Mouse (Mus musculus) liver, embryonic 16.5 days (tissue): Measurements from ENCODE around the gene Tbc1d22a. TPM values are rescaled to one million over a fixed set of nuclear protein-coding genes. Genes with fewer than 3 reads are reported as not detected.
"Not testable (repeated sequence)": the region's sequence is repeated elsewhere in the genome, so short reads cannot be mapped to it uniquely, and the experiment has no call there.

ENCODE experiments used
- ATAC-seq: fragments of 200-750 bp; cut with Nextera tagmentation; 2 replicates; pipeline ENCODE4 v1.8.0; 2017; ENCODE audit warnings: low read depth, mild to moderate bottlenecking, moderate number of reproducible peaks, moderate library complexity
- H3K27ac ChIP-seq: fragments of 300-500 bp; sonication (generic); 2 replicates; pipeline ENCODE4 v1.5.1; 2014; ENCODE audit warnings: mild to moderate bottlenecking, low read length
- H3K27me3 ChIP-seq: fragments of 300-500 bp; sonication (generic); 2 replicates; pipeline ENCODE4 v1.6.1; 2014; ENCODE audit warnings: low read depth, low read length, mixed read lengths; ENCODE audit not compliant: control insufficient read depth, insufficient read depth
- H3K36me3 ChIP-seq: fragments of 300-500 bp; sonication (generic); 2 replicates; pipeline ENCODE4 v1.6.1; 2014; ENCODE audit warnings: mild to moderate bottlenecking; ENCODE audit not compliant: control insufficient read depth, insufficient read depth
- H3K4me1 ChIP-seq: fragments of 300-500 bp; sonication (generic); 2 replicates; pipeline ENCODE4 v1.6.1; 2014; ENCODE audit warnings: low read depth, low read length, mixed read lengths; ENCODE audit not compliant: control insufficient read depth
- H3K4me2 ChIP-seq: fragments of 300-500 bp; sonication (generic); 2 replicates; pipeline ENCODE4 v1.6.1; 2014; ENCODE audit warnings: low read depth, low read length, mixed read lengths
- H3K4me3 ChIP-seq: fragments of 300-500 bp; sonication (generic); 2 replicates; pipeline ENCODE4 v1.5.1; 2014; ENCODE audit warnings: low read depth, mild to moderate bottlenecking, low read length
- H3K9ac ChIP-seq: fragments of 300-500 bp; sonication (generic); 2 replicates; pipeline ENCODE4 v1.6.1; 2014; ENCODE audit warnings: low read depth, low read length
- H3K9me3 ChIP-seq: fragments of 300-500 bp; sonication (generic); replicated peaks from 2 replicates; pipeline ENCODE4 v1.6.1; 2016; ENCODE audit warnings: low read length; ENCODE audit not compliant: control insufficient read depth
- WGBS: fragments of 180-500 bp; shearing (Covaris S2); extraction: QIAGEN DNeasy Blood & Tissue Kit; methylation state at CpG from one replicate; pipeline ENCODE4 v1.1.7; 2014; ENCODE audit not compliant: insufficient replicate concordance; 5-methylcytosine and 5-hydroxymethylcytosine counted together
- polyA plus RNA-seq: library from polyadenylated mRNA; unstranded; fragments of >200 nt; fragmentation: Nextera tagmentation; extraction: Ambion mirVana; gene quantifications from 2 replicates; pipeline ENCODE4 v1.2.1, GENCODE M21; 2015

Tbc1d22a gene
- polyA plus RNA-seq, 1 experiment from 2014 or later, result 8.1 TPM

DNA sequence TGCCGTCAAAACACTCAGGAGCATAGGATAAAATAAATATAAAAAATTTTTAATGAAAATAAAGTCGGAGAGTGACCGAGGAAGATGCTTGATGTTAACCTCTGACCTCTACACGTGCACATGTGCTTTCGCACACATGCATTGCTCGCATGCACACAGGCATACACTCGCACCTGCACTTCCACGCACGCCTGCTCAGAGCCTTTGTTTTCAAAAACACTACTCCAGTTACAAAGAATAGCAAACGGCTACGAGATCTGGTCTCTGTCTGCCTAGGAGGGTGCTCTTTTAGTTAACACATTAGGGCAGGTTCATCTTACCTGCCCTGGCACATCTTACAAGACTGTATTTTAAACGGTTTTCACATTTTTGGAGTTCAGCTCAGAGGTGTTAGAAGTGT, 42.9 kb upstream of the Tbc1d22a start:
- Histone ChIP-seq H3K27me3 (no peaks in the 10 kb centered on the region), H3K27ac (no peak overlapping the region), H3K4me3 (no peak overlapping the region), H3K4me2 (no peak overlapping the region), H3K9ac (no peak overlapping the region), H3K4me1 (no peaks in the 10 kb centered on the region; the same call in 1 of the 2 replicates), H3K36me3 (no peaks in the 10 kb centered on the region), H3K9me3 (no peaks in the 10 kb centered on the region)
- ATAC-seq, result no peak
- 66% methylated on average over 12 of the region's 12 CpGs for WGBS

DNA sequence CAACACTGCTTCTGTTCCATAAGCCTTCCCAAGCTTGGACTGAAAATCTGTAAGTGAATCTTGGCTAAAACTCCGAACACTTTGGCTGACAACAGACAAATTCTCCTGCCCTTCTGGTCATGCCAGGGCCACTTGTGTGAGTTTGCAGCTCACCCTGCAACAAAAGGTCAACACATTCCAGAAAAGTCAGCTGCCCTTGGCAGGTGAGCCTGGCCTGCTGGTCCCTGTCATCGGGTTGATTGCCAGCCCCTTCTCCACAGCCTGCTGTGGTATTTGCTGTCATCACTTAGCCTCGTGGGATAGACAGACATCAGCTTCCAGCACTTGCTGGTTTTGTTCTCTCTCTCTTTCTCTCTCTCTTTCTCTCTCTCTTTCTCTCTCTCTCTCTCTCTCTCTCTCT, 42.1 kb upstream of the Tbc1d22a start:
- Histone ChIP-seq H3K27ac (no peak overlapping the region), H3K9me3 (no peaks in the 10 kb centered on the region), H3K4me2 (no peak overlapping the region), H3K4me1 (no peaks in the 10 kb centered on the region; the same call in 1 of the 2 replicates), H3K27me3 (no peaks in the 10 kb centered on the region), H3K36me3 (no peaks in the 10 kb centered on the region), H3K4me3 (no peak overlapping the region), H3K9ac (no peak overlapping the region)
- ATAC-seq, result no peak
- WGBS, result 39% methylated on average over 3 of the region's 3 CpGs

DNA sequence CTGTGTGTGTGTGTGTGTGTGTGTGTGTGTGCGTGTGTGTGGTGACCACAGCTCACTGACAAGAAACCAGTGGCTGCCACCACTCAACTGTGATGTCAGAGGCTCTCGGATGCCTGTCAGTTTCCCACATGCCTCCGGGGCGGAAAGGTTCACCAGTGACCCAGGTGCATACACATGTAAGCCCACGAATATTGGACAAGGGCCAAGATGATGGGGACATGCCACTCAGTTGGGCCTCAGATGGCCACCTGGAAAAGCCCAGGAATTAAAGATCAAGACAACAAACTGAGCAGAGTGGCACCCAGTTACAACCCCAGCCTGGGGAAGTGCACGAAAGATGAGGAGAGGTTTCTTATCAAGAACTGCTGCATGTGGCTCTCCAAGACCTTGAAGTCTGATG, 41.7 kb upstream of the Tbc1d22a start:
- no peak overlapping the region for H3K9ac ChIP-seq
- no peaks in the 10 kb centered on the region for H3K9me3 ChIP-seq
- H3K36me3 ChIP-seq, result no peaks in the 10 kb centered on the region
- H3K27ac ChIP-seq, result no peak overlapping the region
- H3K4me3 ChIP-seq, result no peak overlapping the region
- ATAC-seq, result no peak
- 45% methylated on average over 6 of the region's 6 CpGs for WGBS
- H3K4me1 ChIP-seq, result no peaks in the 10 kb centered on the region; the same call in 1 of the 2 replicates
- no peaks in the 10 kb centered on the region for H3K27me3 ChIP-seq
- H3K4me2 ChIP-seq, result no peak overlapping the region

DNA sequence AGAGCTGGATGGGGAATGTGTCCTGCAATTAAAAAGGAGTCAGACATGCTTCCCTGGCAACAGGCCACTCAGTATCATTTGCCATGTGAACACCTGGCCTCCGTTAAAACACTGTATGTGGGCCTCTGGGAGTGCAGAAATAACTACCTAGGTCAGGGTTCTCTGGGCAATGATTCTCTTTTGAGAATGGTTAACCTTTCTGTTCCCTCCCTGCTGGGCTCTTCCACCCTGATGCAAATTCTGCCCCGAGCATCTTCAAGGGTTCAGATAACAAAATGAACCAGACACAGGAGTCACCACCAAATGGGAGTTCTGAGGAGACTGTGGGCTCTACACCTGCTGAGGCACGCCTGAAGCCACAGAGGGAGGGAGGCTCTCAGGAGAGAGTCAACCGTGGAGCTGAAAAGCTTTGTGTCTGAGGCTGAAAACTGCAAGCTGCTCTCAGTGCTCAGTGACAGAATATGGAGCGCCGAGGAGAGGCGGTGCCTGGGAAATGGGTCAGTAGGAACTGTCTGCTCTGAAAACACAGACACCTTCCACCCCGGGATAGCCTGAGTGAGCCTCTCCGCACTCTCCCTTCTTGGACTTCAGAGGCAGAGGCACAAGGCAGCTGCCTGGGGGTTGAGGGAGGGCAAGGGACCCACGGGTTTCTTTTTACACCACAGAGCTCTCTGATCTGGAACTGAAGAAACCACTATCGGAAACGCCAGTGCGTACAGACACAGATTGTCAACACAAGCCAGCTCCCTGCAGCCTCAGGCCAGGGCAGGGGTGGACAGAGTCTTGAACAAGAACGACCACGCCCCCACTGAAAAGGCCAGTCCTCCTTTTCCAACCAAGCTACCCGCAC, 40.9 kb upstream of the Tbc1d22a start:
- Histone ChIP-seq H3K9ac (no peak overlapping the region), H3K27ac (no peak overlapping the region), H3K4me2 (no peak overlapping the region), H3K4me3 (no peak overlapping the region), H3K4me1 (no peaks in the 10 kb centered on the region; the same call in 1 of the 2 replicates), H3K9me3 (no peaks in the 10 kb centered on the region), H3K27me3 (no peaks in the 10 kb centered on the region), H3K36me3 (no peaks in the 10 kb centered on the region)
- 31% methylated on average over 16 of the region's 16 CpGs for WGBS
- ATAC-seq, result no peak

DNA sequence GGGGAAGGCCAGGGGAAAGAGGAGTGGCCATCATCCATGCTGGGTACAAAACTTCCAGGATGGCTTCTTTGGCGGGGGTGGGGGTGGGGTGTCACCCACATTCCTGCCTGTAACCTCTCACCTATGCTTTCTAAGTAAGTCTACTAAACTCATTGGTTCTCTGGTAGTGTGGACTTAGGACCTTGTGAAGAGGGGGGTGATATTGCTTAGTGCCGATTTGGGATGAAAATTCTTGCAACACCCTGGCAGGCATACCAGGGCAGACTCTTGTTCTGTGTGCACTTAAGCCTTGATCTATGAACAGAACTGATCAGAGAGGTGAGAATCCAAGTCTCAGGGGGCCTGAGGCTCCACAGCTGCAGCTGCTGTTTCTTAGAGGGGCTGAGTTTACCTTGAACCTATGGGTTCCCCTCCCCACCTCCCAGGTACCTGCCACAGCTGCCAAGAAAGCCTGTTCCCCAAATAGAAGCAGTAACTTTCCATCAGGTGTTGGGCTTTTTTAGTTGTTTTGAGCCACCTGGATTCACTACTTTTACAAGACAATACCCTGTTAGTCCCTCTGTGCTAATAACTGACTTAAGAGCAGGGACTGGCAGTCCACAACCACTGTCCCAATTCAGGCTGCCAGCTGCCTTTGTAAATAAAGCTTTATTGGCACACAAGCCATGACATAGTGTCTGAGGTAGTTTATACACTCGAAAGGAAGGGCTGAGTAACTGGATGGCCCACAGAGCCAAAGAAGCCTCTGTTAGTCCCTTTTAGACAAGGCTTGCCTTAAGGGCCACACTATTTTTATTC, 38.8 kb upstream of the Tbc1d22a start:
- Histone ChIP-seq H3K27me3 (no peaks in the 10 kb centered on the region), H3K4me2 (no peak overlapping the region), H3K4me3 (no peak overlapping the region), H3K9me3 (no peaks in the 10 kb centered on the region), H3K9ac (no peak overlapping the region), H3K36me3 (no peaks in the 10 kb centered on the region), H3K4me1 (no peaks in the 10 kb centered on the region; the same call in 1 of the 2 replicates), H3K27ac (no peak overlapping the region)
- 58% methylated on average over 3 of the region's 3 CpGs for WGBS
- ATAC-seq, result peak; percentile 75

DNA sequence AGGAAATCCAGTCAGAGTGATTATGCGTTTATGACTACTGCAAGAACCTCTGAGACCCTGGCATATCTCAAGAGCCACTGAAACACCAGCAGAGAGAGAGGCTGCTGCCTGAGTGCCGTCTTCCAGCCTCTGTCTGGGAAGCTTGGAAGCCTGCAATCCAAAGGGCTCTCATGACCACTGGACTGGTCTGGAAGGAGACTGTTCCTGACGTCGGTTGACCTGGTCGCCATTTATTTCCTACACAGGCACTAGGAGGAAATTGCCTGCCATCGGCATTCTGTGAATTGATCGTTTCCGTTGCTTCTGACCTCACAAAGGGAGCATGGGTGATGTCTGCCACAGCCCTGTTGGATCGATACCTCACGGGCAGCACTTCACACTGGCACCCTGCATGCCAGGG, 38.1 kb upstream of the Tbc1d22a start:
- no peak for ATAC-seq
- WGBS, result 74% methylated on average over 10 of the region's 10 CpGs
- no peaks in the 10 kb centered on the region; the same call in 1 of the 2 replicates for H3K4me1 ChIP-seq

DNA sequence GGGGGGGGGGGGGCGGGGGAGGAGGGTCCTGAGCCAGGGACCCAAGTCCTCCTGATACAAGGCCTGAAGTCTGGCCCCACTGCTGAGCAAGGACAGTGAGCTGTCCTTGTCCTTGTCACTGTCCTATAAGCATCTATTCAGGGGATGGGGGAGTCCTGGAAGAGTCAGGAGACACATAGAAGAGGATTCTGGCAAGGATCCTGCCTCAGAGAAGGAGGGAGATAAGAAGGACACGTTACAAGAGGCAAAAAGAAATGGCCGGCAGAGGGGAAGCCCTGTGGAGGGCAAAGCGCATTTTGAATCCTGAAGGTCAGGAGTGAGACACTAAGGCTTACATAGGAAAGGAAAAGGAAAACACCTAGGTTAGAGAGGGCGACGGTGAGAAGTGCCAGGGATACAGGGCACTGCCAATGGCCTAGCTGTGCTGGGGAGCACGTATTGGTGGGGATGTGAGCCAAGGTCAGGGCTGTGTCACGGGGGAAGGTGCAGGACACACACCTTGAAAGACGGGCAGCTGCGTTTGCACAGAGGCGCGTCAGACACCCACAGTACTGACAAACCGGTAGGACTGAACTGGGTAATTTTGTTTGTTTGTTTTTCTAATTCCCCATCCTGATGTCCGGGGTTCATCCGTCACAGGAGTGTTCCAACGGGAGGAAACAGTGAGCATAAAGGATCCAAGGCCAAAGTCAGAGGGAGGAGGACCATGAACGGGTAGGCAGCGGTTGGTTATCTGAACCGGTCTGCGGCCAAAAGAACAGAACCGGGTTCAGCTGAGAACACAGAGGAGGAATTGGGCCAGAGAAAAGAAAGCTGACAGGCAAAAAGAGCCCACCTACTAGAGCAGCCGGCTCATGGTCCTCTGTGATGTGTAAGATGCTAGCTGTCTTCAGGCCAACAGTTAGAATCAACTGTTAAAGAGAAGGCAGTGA, 37.2 kb upstream of the Tbc1d22a start:
- ATAC-seq, result no peak

More for the DNA sequence above, 38.1 kb upstream of the Tbc1d22a start:
- no peak overlapping the region for H3K4me3 ChIP-seq
- no peaks in the 10 kb centered on the region for H3K27me3 ChIP-seq
- H3K36me3 ChIP-seq, result no peaks in the 10 kb centered on the region
- no peak overlapping the region for H3K4me2 ChIP-seq
- no peaks in the 10 kb centered on the region for H3K9me3 ChIP-seq
- H3K27ac ChIP-seq, result no peak overlapping the region
- no peak overlapping the region for H3K9ac ChIP-seq

DNA sequence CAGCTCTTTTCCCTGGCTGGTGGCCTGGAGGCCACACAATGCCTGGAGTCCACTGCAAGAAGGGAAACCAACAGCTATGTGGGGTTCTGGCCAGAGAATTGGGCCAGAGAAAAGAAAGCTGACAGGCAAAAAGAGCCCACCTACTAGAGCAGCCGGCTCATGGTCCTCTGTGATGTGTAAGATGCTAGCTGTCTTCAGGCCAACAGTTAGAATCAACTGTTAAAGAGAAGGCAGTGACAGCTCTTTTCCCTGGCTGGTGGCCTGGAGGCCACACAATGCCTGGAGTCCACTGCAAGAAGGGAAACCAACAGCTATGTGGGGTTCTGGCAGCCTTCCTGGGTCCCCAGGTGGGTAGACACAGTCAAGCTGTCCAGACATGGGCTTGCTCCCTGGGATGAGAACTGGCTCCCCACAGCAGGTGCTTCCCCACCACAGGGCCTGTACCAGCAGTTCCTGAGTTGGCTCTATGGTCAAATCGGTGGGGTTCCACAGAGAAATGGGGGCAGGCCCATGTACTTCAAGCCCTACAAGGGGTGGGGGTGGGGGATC, 36.5 kb upstream of the Tbc1d22a start:
- not testable (repeated sequence) for H3K9me3 ChIP-seq, H3K4me3 ChIP-seq, H3K27ac ChIP-seq, H3K27me3 ChIP-seq, H3K9ac ChIP-seq, H3K4me2 ChIP-seq, H3K36me3 ChIP-seq, H3K4me1 ChIP-seq, ATAC-seq
- WGBS, result 55% methylated on average over 2 of the region's 2 CpGs

More for the DNA sequence above, 37.2 kb upstream of the Tbc1d22a start:
- Histone ChIP-seq H3K4me2 (no peak overlapping the region), H3K9me3 (no peaks in the 10 kb centered on the region), H3K27me3 (no peaks in the 10 kb centered on the region), H3K4me1 (no peaks in the 10 kb centered on the region; the same call in none of the 2 replicates), H3K36me3 (no peaks in the 10 kb centered on the region), H3K9ac (no peak overlapping the region), H3K4me3 (no peak overlapping the region), H3K27ac (no peak overlapping the region)
- WGBS, result 67% methylated on average over 21 of the region's 22 CpGs
